Mouse (Mus musculus): Measurements from ENCODE around the gene Nt5dc2. TPM values are rescaled to one million over a fixed set of nuclear protein-coding genes. Genes with fewer than 3 reads are reported as not detected.

Gene Nt5dc2
- total and polyA plus RNA-seq, 3 experiments, result 3.3 to 52.5 (median 4.0) TPM

DNA sequence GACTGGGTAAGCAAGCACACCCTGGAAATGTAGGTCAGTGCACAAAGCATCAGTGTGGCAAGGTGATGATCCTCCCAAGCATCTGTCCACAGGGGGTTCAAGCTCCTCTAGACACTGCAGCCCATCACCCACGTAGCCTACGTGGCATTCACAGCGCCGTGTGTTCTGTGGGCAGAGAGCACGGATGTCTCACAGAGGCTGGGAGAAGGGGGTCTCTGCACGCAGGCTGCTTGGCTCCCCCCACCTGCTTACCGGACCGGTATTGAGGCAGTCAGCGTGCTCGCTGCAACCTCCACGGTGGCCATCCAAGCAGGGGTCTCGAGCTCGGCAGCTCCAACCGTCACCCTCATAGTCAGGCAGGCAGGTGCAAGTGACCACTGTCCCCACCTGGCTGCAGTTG is 10.2 kb downstream of the Nt5dc2 start:
- Histone ChIP-seq H3K9me3 (replicated peaks; ENCODE audit: low read length) (peaks cover 9% of the 10 kb centered on the region), H3K27ac (ENCODE audit: insufficient read depth, low read depth) (no peak overlapping the region), H3K27me3 (replicated peaks) (no peaks in the 10 kb centered on the region), H3K4me2 (ENCODE audit: insufficient read depth, low read depth, poor library complexity, severe bottlenecking) (no peak overlapping the region), H3K9ac (ENCODE audit: insufficient read depth, low read depth) (no peak overlapping the region), H3K4me1 (ENCODE audit: control insufficient read depth in 1 of 2, insufficient read depth in 2 of 2) (peaks cover 0 to 3% of the 10 kb centered on the region in 2 experiments; a peak in 2 of 4 replicates), H3K4me3 (replicated peaks in 1 of 3; ENCODE audit: low read depth in 2 of 3, low read length in 2 of 3, poor library complexity in 1 of 3) (no peak overlapping the region), H3K79me2 (replicated peaks; ENCODE audit: control insufficient read depth, extremely low read depth, insufficient read depth, poor library complexity, severe bottlenecking) (no peaks in the 10 kb centered on the region), H3K36me3 (replicated peaks in 1 of 2; ENCODE audit: control insufficient read depth in 1 of 2, insufficient read depth in 1 of 2, low read length in 1 of 2) (peaks cover 24 to 90% of the 10 kb centered on the region in 2 experiments)
- TF ChIP-seq PAX5 (IDR thresholded peaks at IDR 0.05; ENCODE audit: low read length) (no peak), ZKSCAN1 (IDR thresholded peaks at IDR 0.05; ENCODE audit: borderline replicate concordance, low read depth, low read length) (no peak), ZC3H11A (IDR thresholded peaks at IDR 0.05; ENCODE audit: low read depth, low read length) (no peak), USF2 (conservative IDR thresholded peaks at IDR 0.05; ENCODE audit: low read depth, low read length) (no peak), NELFE (IDR thresholded peaks at IDR 0.05; ENCODE audit: low read depth, low read length) (no peak), EP300 (IDR thresholded peaks at IDR 0.05; ENCODE audit: low read length) (no peak), ZMIZ1 (IDR thresholded peaks at IDR 0.05; ENCODE audit: low read depth, low read length) (no peak), HCFC1 (IDR thresholded peaks at IDR 0.05; ENCODE audit: low read depth, low read length) (no peak), SIN3A (IDR thresholded peaks at IDR 0.05; ENCODE audit: low read length) (no peak), TBP (conservative IDR thresholded peaks at IDR 0.05; ENCODE audit: low read depth, low read length) (no peak), ELF1 (IDR thresholded peaks at IDR 0.05; ENCODE audit: low read depth, low read length) (no peak), USF1 (IDR thresholded peaks at IDR 0.05; ENCODE audit: low read depth, low read length) (no peak)
- in situ Hi-C loops (cut with MboI; ENCODE audit: low pct_ligation_motif_present, low pct_unique_long_range_greater_than_20kb, low sequenced_read_pairs) (no loop called here), dilution Hi-C loops (cut with MboI; ENCODE audit: extremely low pct_ligation_motif_present, extremely low pct_unique_long_range_greater_than_20kb, low sequenced_read_pairs) (no loop called here)
- no peak for DNase-seq (ENCODE audit: extremely low read depth)

- dilution Hi-C loops (cut with MboI; ENCODE audit: extremely low pct_ligation_motif_present, extremely low pct_unique_long_range_greater_than_20kb, low sequenced_read_pairs) (no loop called here), in situ Hi-C loops (cut with MboI; ENCODE audit: low pct_ligation_motif_present, low pct_unique_long_range_greater_than_20kb, low sequenced_read_pairs) (no loop called here)
- Histone ChIP-seq H3K4me1 (ENCODE audit: control insufficient read depth in 1 of 2, insufficient read depth in 2 of 2) (no peaks in the 10 kb centered on the region), H3K27me3 (replicated peaks) (no peaks in the 10 kb centered on the region), H3K79me2 (replicated peaks; ENCODE audit: control insufficient read depth, extremely low read depth, insufficient read depth, poor library complexity, severe bottlenecking) (no peaks in the 10 kb centered on the region), H3K36me3 (replicated peaks in 1 of 2; ENCODE audit: control insufficient read depth in 1 of 2, insufficient read depth in 1 of 2, low read length in 1 of 2) (peaks cover 12 to 92% of the 10 kb centered on the region in 2 experiments), H3K9ac (ENCODE audit: insufficient read depth, low read depth) (no peak overlapping the region), H3K27ac (ENCODE audit: insufficient read depth, low read depth) (no peak overlapping the region), H3K4me3 (replicated peaks in 1 of 3; ENCODE audit: low read depth in 2 of 3, low read length in 2 of 3, poor library complexity in 1 of 3) (no peak overlapping the region), H3K9me3 (replicated peaks; ENCODE audit: low read length) (peaks cover 9% of the 10 kb centered on the region), H3K4me2 (ENCODE audit: insufficient read depth, low read depth, poor library complexity, severe bottlenecking) (no peak overlapping the region)
- TF ChIP-seq ZMIZ1 (IDR thresholded peaks at IDR 0.05; ENCODE audit: low read depth, low read length) (no peak), UBTF (IDR thresholded peaks at IDR 0.05; ENCODE audit: low read depth, low read length) (no peak), ETS1 (conservative IDR thresholded peaks at IDR 0.05; ENCODE audit: low read depth, low read length) (no peak), MAZ (IDR thresholded peaks at IDR 0.05; ENCODE audit: low read depth, low read length) (no peak), MAFK (IDR thresholded peaks at IDR 0.05; ENCODE audit: insufficient replicate concordance, low read length) (no peak), SIN3A (IDR thresholded peaks at IDR 0.05; ENCODE audit: low read length) (no peak), MYC (IDR thresholded peaks at IDR 0.05; ENCODE audit: low read depth, low read length) (no peak), BHLHE40 (IDR thresholded peaks at IDR 0.05; ENCODE audit: low read depth, low read length) (no peak), USF1 (IDR thresholded peaks at IDR 0.05; ENCODE audit: low read depth, low read length) (no peak), ELF1 (IDR thresholded peaks at IDR 0.05; ENCODE audit: low read depth, low read length) (no peak), HCFC1 (IDR thresholded peaks at IDR 0.05; ENCODE audit: low read depth, low read length) (no peak), POLR2AphosphoS2 (IDR thresholded peaks at IDR 0.05; ENCODE audit: low read depth, low read length) (no peak)
- DNase-seq (ENCODE audit: extremely low read depth), result no peak
Observed at GRCm38 (mm10) chr14:31145694-31146093, 14.8 kb downstream of the Nt5dc2 start.

All from CH12.LX (cell line).